Mouse (Mus musculus) embryonic fibroblast, embryonic 13.5 days (primary cell): ENCODE results near the gene Anks1b.

Source experiments
- CTCF ChIP-seq: IDR thresholded peaks from 2 replicates; pipeline ENCODE4 v1.5.1; 2011; ENCODE audit warnings: mild to moderate bottlenecking, control low read depth, low read length, moderate library complexity, borderline replicate concordance; ENCODE audit not compliant: insufficient read depth
- POLR2A ChIP-seq: IDR thresholded peaks from 2 replicates; pipeline ENCODE4 v1.6.1; 2011; ENCODE audit warnings: low read depth, mild to moderate bottlenecking, control low read depth, low read length, moderate library complexity

GRCm38 (mm10) chr10:90874166-90874565 lies 1000.9 kb downstream of the Anks1b start:
- no peak for TF ChIP-seq CTCF
- no peak for TF ChIP-seq POLR2A
